Mouse (Mus musculus) frontal cortex, postnatal 25 days (tissue): ENCODE measurements around the gene Prtn3.
"Not testable (repeated sequence)": the region's sequence is repeated elsewhere in the genome, so short reads cannot be mapped to it uniquely, and the experiment has no call there.

Source experiments
- DNase-seq, 2 experiments: peaks; one replicate each; pipeline ENCODE4 v3.0.0; 2022; ENCODE audit warnings: low spot score in 2 of 2

Gene Prtn3

DNA sequence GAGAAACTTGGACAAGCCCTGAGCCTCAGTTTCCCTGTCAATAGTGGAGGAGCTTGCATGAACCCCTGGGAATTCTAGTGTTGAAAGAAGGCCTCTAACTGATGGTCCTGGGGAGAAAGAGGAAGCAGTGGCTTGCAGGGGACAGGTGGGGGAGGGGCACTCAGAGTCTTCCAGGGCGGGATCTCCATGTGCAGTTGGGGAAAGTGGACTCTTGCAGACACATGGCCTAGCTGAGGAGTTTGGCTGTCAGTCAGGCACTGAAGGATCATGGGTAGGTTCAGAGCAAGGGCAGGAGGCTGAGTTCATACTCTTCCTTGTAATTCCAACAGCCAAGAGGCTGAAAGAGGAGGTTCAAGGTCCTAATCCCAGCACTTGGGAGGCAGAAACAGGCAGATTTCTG is 2.9 kb downstream of the Prtn3 start:
- no peak for DNase-seq

DNA sequence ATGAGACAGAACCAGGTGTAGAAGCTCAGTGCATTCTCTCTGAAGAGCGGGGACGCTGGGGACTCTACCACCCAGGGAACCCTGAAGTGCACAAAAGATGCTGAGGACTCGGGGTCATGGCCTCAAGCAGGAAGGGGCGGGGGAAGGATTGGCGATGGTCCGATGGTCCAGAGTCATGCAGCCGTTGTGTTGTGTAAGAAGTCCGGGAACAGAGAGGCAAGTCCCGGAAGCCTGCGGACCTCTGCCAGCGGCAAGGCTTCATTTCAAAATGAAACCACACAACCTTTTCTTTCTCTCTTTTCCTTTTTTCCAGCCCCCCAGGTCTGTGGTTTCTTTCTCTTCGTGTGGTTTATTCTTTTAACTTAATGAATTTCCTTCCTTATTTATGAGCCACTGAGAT is 3.5 kb downstream of the Prtn3 start:
- no peak for DNase-seq

DNA sequence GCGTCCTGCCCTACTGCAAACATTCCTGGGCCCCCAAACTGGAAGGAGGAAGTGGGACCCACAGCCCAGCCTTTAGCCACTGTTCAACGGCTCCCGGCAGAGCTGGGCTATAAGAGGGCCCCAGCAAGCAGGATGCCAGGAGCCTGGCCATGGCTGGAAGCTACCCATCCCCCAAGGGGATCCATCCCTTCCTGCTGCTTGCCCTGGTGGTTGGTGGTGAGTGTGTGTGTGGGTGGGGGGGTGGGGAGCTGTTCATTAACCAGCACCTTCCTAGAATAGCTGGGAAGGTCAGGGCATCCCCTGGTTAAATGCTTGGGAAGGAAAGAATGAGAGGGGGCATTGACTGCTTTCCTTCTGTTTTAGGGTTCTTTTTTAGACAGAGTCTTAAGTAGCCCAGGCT is 5.3 kb downstream of the Prtn3 start:
- DNase-seq, result no peak

DNA sequence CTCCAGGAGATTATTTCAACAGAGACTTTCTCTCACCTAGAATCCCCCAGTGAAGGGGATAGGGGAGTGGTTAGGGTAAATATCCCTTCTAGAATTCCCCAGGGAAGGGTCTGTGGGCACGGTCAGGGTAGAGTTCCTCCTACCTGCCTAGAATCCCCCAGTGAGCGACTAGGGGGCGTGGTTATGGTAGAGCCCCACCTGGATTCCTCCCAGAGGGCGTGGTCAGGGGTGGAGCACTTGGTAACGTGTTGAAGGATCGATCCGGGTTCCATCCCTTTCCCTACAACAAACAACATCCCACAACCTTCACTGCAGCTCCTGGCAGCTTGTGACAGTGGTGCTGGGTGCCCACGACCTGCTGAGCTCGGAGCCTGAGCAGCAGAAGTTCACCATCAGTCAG is 6.4 kb downstream of the Prtn3 start:
- no peak for DNase-seq

DNA sequence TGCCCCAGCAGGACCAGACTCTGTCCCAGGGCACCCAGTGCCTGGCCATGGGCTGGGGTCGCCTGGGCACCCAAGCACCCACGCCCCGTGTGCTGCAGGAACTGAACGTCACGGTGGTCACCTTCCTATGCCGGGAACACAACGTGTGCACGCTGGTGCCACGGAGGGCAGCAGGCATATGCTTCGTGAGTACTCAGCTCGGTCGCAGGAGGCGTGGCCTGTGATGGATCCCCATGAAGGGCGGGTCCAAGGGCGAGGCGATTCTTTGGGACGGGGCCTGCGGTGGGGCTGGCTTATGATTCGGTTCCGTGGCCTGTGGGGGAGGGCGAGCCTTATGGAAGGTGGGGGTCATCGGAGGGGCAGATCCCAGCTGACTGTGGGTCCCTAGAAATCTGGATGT is 7.7 kb downstream of the Prtn3 start:
- no peak for DNase-seq

DNA sequence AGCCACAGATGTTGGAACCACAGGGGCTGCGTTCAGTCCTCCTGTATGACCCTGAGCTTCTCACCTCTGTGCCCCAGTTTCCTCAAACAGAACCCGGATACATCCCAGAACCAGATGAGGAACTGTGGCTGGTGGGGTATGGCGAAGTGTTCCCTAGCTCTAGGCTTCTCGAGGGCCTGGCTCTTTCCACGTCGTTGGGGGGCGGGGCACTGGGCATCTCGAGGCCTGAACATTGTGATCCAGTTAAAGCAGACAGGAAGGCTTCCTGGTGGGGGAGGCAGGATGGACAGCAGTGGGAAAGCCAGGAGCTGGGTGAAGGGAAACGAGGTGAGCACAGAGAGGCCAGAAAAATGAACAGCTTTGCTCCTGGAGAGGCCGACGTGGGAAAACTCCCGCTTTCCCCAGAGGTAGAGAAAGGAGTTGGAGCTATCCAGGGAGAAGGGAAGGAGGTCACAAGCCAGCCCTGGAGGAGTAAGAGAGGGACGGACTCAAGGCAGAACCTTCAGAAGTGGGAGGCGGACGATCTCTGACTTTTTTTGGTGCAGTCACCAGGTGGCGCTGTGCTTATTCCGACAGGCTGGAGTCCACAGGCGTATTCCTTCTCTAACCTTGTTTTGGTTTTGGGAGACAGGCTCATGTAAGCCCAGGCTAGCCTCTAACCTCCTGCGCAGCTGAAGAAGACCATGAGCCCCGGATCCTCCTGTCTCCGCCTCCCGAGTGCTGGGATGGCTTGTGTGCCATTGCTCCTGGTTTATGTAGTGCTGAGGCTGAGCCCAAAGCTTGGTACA is 9.2 kb downstream of the Prtn3 start:
- peak; percentile 64 to 72 for DNase-seq

DNA sequence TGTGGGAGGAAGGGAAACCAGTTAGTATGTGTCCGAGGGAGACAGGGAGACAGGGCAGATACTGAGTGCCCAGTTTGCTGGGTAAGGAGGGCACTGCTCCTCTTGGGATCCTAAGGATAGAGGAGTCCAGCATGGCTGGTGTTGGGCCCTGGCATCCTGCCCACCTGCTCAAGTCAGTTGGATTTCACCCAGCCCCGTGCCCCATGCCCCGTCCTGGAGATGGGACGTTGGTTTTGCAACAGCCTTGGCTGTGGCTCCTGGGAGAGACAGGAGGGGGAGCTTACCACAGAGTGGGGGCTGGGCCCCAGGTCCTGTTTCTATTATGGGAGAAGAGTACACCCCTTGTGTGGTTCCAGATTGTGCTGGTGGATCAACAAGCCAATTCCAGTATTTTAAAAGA is 10.2 kb downstream of the Prtn3 start:
- DNase-seq, result no peak

DNA sequence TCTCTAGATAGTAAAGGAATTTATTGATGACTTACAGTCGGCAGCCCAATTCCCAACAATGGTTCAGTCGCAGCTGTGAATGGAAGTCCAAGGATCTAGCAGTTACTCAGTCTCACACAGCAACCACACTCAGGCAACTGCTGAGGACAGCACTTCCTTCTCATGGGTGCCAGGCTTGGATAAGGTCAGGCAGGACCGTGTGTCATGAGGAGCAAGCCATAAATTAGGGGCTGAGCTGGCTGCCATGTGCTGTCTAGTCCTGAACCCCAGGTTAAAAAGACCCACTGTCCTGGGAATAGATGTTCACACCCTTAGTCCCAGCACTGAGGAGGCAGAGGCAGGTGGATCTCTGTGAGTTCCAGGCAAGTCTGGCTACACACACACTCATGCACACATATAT is 10.7 kb downstream of the Prtn3 start:
- not testable (repeated sequence) for DNase-seq

DNA sequence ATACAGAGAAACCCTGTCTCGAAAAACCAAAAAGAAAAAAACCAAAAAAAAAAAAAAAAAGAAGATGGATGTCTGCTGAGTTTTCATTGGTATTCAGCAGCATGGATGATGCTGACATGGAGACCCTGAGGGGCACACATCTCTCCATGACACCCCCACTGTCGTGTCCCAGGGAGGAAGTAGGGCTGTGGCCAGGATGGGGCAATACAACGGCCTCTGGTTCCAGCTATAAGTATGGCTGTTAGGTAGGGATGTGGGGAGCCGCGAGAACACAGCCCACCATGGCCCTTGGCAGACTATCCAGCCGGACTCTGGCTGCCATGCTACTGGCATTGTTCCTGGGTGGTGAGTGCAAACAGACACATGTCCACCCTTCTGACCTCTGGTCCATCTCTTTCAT is 11.8 kb downstream of the Prtn3 start, which contains the start of gene Elane:
Gene Elane, plus strand, starts transcription at position 194 of the 400 bp plus-strand sequence.
- DNase-seq, result no peak

DNA sequence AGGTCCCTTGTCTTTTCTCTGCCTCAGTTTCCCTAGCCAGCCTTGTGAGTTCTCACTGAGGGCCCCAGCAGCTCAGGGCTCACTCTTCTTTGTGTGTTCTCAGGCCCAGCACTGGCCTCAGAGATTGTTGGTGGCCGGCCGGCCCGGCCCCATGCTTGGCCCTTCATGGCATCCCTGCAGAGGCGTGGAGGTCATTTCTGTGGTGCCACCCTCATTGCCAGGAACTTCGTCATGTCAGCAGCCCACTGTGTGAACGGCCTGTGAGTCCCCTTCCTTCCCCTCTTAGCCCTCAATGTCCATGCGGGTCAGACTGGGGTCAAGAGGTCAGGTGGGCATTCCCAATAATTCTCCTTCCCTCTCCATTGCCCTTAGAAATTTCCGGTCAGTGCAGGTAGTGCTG is 12.3 kb downstream of the Prtn3 start:
- no peak for DNase-seq

DNA sequence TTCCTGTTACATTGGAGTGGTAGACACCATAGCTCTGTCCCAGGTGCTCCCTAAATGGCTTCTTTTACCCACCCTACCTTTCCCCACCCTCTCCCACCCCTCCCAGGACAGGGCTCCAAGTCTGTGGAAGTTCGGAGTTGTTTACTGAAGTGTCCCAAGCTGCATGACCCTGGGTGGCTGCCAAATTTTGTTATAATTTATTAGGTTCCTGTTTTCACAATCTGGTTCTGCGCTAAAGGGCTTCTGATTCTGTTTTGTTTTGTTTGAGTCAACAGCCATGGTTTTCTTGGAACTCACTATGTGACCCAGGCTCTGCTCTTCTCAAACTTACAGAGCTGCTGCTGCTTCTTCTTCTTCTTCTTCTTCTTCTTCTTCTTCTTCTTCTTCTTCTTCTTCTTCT is 15.1 kb downstream of the Prtn3 start:
- no peak for DNase-seq

DNA sequence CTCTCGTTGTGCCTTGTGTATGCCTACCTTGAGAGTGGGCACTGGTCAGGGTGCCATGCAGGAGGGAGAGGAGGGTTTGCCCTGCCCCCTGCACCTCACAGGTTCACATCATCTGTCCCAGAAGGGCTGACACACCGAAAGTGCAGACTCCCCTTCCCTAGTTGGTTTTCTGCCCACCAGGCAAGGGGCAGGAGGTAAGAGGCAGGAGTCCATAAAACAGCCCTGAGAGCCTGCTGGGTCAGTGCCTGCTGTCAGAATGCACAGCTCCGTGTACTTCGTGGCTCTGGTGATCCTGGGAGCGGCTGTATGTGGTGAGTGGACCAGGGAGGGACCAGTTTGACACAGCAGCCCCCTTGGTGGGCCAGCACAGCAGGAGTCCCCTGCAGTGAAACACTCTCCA is 16.4 kb downstream of the Prtn3 start, which contains the start of gene Cfd:
Gene Cfd, plus strand, starts transcription at position 184 of the 400 bp plus-strand sequence.
- no peak for DNase-seq

DNA sequence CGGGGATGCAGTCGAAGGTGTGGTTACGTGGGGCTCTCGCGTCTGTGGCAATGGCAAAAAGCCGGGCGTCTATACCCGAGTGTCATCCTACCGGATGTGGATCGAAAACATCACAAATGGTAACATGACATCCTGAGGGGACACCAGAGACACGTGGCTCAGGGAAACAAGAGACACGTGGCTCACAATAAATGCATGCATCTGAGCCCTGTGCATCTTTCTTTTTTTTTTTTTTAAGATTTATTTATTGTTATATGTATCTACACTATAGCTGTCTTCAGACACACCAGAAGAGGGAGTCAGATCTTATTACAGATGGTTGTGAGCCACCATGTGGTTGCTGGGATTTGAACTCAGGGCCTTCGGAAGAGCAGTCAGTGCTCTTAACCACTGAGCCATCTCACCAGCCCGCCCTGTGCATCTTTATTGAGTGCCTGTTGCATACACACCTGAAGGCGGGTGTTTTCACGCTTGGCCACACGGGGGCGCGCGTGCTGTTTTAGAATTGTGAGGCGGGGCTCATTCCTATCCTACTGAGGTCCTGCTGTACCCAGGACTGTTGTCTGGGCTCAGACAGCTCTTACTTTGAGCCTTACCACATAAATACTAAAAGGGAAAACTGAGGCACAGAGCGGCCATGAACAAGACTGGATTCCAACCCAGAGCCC is 18.3 kb downstream of the Prtn3 start:
- DNase-seq, result peak; percentile 60 to 67

DNA sequence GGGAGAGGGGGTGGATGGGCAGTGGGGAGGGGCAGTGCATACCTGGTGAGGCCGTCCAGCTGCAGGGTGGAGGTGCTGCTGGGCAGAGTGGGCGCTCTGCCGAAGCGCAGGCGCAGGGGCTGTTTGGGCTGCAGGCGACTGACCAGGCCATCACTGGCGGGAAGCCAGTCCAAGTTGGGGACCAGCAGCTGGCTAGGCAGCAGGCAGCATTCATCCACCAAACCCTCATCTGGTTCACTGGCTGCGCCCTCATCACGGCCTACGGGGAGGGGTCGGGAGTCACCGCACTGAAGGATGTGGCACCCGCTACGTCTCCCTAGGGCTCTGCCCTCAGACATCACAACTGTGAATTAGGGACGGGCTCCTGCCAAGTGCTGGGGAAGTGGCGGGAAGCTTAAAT is 22.0 kb downstream of the Prtn3 start:
- DNase-seq, result no peak

DNA sequence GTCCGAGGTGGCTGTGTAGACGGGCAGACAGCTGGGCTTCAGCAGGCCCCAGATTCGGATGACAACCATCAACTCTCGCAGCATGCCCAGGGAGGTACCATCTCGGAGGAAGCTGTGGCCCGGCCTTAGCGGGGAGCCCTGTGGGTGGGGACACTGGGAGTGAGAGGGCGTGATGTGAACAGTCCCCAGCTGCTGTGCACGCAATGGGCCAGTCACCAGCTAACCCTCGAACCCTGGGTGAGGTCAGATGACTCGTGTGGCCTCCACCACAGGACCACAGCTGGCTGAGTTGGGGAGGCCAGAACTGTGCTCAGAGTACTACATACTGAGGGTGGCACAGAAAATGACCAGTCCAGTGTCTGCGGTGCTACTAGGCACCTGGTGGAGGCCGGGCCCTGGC is 22.5 kb downstream of the Prtn3 start:
- no peak for DNase-seq

DNA sequence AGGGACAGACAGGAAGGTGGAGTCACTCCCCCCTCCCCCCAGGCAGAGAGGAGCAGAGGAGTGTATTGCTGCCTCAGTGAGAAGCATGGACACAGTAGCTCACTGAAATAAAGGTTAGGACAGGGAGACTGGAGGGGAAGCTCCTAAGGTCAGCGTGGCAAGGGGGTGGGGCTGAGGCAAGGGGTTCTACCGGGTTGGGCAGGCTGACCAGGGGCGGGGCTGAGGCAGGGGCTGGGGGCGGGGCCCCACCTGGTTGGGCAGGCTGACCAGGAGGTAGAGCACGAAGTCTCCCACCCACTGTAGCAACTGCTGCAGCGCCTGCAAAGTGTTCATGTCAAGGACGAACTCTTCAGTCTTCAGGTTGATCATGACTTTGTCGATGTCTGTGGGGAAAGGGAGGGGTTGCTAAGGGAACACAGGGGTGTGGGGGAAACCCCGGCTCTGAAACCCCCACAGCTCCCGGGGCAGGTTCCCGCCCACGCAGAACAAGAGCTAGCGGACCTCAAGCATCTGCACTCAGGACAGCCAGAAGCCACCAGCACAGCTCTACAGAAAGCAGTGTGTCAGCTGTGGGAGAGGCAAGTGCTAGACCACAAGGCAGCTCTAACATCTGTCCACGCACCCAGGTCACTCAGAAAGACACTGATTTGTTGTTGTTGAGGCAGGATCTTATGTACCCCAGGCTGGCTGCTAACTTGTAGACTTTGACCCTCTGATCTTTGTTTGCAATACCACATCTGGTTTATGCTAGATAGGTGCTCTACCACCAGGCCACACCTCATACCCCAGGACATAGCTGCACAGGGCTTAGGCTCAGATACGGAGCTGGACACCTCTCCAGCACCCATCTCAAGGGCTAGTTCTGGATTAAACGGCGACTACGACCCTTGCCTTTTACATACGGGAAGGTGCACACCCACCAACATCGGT is 23.3 kb downstream of the Prtn3 start:
- DNase-seq, result no peak

DNA sequence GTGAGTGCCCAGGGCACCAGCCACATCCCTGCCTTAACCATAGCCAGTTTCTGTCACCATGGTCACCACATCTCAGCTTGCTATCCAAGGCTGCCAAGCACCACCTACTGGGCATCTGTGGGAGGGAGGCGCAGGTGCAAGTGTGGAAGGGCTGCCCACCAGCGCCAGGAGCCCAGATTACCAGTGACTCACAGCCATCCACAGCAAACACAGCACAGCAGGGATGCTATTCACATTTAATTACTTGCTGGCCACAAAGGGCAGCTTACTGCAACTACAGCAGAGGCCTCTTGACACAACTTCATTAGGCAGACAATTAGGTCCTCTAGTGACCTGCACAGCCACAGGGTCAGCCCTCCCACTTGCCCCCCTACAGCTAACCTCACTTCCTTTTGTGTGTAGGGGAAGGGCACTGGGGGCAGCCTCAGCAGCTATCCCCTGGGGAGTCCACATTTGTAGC is 26.7 kb downstream of the Prtn3 start:
- peak; percentile 48 to 65 for DNase-seq

DNA sequence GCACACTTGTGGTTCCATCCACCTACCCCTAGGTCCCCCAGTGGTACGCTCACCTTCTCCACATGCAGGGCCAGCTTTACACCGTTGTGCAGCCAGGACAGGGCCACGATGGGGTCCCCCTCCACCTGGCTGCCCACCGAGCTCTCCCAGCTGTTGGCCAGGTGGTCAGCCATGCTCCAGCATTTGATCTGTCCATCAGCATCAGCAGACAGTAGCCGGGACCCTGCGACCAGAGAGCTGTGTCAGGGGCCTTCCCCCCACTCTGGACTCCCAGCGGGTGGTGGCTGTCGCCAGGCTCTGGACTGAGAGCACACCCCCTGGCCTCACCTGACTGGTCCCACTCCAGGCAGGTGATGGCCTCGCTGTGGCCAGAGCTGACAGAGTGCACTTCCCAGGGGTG is 32.4 kb downstream of the Prtn3 start:
- DNase-seq, result no peak

DNA sequence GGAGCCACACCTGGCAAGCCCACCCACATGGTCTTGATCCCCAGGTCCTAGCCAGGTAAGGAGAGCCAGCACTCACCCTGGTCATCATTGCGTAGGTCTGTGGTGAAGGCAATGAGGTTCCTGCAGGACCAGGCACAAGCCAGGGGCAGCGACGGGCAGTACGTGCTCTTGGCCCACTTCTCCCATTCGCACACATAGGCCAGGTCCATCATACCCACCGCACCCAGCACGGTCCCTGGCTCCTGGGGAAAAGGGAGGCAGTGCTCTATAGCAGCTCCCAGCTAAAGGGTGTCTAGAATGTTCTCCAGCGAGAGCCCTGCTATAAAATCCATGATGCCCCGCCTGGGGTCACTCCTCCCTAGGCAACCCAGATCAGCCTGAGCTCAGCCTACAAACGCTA is 33.1 kb downstream of the Prtn3 start:
- no peak for DNase-seq

DNA sequence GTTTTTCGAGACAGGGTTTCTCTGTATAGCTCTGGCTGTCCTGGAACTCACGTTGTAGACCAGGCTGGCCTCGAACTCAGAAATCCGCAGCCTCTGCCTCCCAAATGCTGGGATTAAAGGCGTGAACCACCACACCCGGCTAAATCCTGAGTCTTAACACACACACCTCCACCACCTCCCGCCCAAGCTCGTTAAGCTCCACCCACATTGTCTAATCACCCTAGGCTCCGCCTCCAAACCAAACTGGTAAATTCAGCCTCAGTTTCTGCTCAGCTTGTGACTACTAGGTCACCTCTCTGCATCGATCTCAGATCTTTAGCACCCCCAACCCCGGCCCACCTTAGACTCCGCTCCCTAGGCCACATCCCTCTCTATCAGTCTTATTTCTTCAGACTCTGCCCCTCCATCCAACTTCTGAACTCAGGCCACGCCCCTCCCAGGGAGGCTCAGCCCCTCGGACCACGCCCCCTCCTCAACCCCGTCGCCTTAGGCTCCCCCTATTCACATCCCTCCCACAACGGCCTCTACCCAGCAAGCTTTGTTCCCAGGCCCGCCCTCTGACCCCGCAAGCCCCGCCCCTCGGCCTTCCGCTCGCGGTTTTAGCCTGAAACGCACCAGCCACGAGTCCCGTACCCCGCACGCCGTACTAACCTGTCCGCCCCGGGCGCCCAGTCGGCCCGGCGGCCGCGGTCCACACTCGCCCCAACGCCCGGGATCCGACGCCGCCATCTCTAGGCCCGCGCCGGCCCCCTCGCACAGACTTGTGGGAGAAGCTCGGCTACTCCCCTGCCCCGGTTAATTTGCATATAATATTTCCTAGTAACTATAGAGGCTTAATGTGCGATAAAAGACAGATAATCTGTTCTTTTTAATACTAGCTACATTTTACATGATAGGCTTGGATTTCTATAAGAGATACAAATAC is 34.2 kb downstream of the Prtn3 start, which contains the start of gene Med16:
Gene Med16, minus strand, starts transcription at position 757 of the 925 bp plus-strand sequence.
- DNase-seq, result peak; percentile 89 to 93
